Mouse (Mus musculus): ENCODE results near the gene Nrg4. TPM values are rescaled to one million over a fixed set of nuclear protein-coding genes. Genes with fewer than 3 reads are reported as not detected.

Nrg4 gene
- 0.81 and 1.4 TPM in 2 replicates for polyA plus RNA-seq (2014; fragmentation: Nextera tagmentation; extraction: Ambion mirVana)

GRCm38 (mm10) chr9:55326515-55327233, at the start of gene Nrg4, which contains the start of gene Tmem266:
Gene Nrg4, minus strand, starts transcription at chr9:55326844.
Gene Tmem266, plus strand, starts transcription at chr9:55326913.
- H3K9me3 ChIP-seq (replicated peaks; ENCODE audit: control insufficient read depth, low read length): no peaks in the 10 kb centered on the region
- peak within 1 kb of the TSS; percentile 88 for H3K4me2 ChIP-seq (ENCODE audit: low read depth, low read length)
- H3K4me1 ChIP-seq (ENCODE audit: control insufficient read depth, insufficient read depth, low read length): no peaks in the 10 kb centered on the region
- ATAC-seq (replicated peaks; ENCODE audit: insufficient number of reproducible peaks, low FRiP score, low TSS enrichment, low read depth): peak; percentile 84
- H3K36me3 ChIP-seq (replicated peaks; ENCODE audit: control insufficient read depth, insufficient read depth, low read depth, low read length): no peaks in the 10 kb centered on the region
- peak within 1 kb of the TSS; percentile 66 for H3K9ac ChIP-seq (replicated peaks; ENCODE audit: low read length)
- H3K27me3 ChIP-seq (ENCODE audit: control insufficient read depth, insufficient read depth, low read length): peaks cover 17% of the 10 kb centered on the region
- H3K27ac ChIP-seq (replicated peaks; ENCODE audit: low read depth, low read length): no peak within 1 kb of the TSS
- peak within 1 kb of the TSS; percentile 63 for H3K4me3 ChIP-seq (ENCODE audit: low read depth, low read length)
- 0% methylated on average over 64 of the region's 82 CpGs for WGBS
- peak; percentile 86 for DNase-seq (ENCODE audit: low spot score)

- Histone ChIP-seq H3K9me3 (replicated peaks; ENCODE audit: control insufficient read depth, low read length) (no peaks in the 10 kb centered on the region), H3K4me3 (ENCODE audit: low read depth, low read length) (no peak overlapping the region), H3K27me3 (ENCODE audit: control insufficient read depth, insufficient read depth, low read length) (no peaks in the 10 kb centered on the region), H3K36me3 (replicated peaks; ENCODE audit: control insufficient read depth, insufficient read depth, low read depth, low read length) (no peaks in the 10 kb centered on the region), H3K4me2 (ENCODE audit: low read depth, low read length) (no peak overlapping the region), H3K27ac (replicated peaks; ENCODE audit: low read depth, low read length) (no peak overlapping the region), H3K9ac (replicated peaks; ENCODE audit: low read length) (no peak overlapping the region), H3K4me1 (ENCODE audit: control insufficient read depth, insufficient read depth, low read length) (no peaks in the 10 kb centered on the region)
- no peak for DNase-seq (ENCODE audit: low spot score)
- 80% methylated on average over 7 of the region's 7 CpGs for WGBS
- ATAC-seq (replicated peaks; ENCODE audit: insufficient number of reproducible peaks, low FRiP score, low TSS enrichment, low read depth): no peak
These were observed 45.3 kb upstream of the Nrg4 start for GRCm38 (mm10) chr9:55371908-55372307.

GRCm38 (mm10) chr9:55368011-55368410, 41.4 kb upstream of the Nrg4 start:
- DNase-seq (ENCODE audit: low spot score) (no peak), ATAC-seq (replicated peaks; ENCODE audit: insufficient number of reproducible peaks, low FRiP score, low TSS enrichment, low read depth) (no peak)
- H3K9ac ChIP-seq (replicated peaks; ENCODE audit: low read length): no peak overlapping the region
- 55% methylated on average over 3 of the region's 3 CpGs for WGBS
- H3K9me3 ChIP-seq (replicated peaks; ENCODE audit: control insufficient read depth, low read length): no peaks in the 10 kb centered on the region
- no peaks in the 10 kb centered on the region for H3K4me1 ChIP-seq (ENCODE audit: control insufficient read depth, insufficient read depth, low read length)
- no peaks in the 10 kb centered on the region for H3K27me3 ChIP-seq (ENCODE audit: control insufficient read depth, insufficient read depth, low read length)
- H3K36me3 ChIP-seq (replicated peaks; ENCODE audit: control insufficient read depth, insufficient read depth, low read depth, low read length): no peaks in the 10 kb centered on the region
- no peak overlapping the region for H3K4me3 ChIP-seq (ENCODE audit: low read depth, low read length)
- no peak overlapping the region for H3K4me2 ChIP-seq (ENCODE audit: low read depth, low read length)
- no peak overlapping the region for H3K27ac ChIP-seq (replicated peaks; ENCODE audit: low read depth, low read length)

GRCm38 (mm10) chr9:55363707-55364106, 37.1 kb upstream of the Nrg4 start:
- no peaks in the 10 kb centered on the region for H3K27me3 ChIP-seq (ENCODE audit: control insufficient read depth, insufficient read depth, low read length)

GRCm38 (mm10) chr9:55361969-55362368, 35.3 kb upstream of the Nrg4 start:
- Histone ChIP-seq H3K27ac (replicated peaks; ENCODE audit: low read depth, low read length) (no peak overlapping the region), H3K4me3 (ENCODE audit: low read depth, low read length) (no peak overlapping the region), H3K4me1 (ENCODE audit: control insufficient read depth, insufficient read depth, low read length) (no peaks in the 10 kb centered on the region), H3K9ac (replicated peaks; ENCODE audit: low read length) (no peak overlapping the region), H3K27me3 (ENCODE audit: control insufficient read depth, insufficient read depth, low read length) (no peaks in the 10 kb centered on the region), H3K4me2 (ENCODE audit: low read depth, low read length) (no peak overlapping the region), H3K9me3 (replicated peaks; ENCODE audit: control insufficient read depth, low read length) (no peaks in the 10 kb centered on the region), H3K36me3 (replicated peaks; ENCODE audit: control insufficient read depth, insufficient read depth, low read depth, low read length) (no peaks in the 10 kb centered on the region)
- 80% methylated on average over 5 of the region's 5 CpGs for WGBS
- DNase-seq (ENCODE audit: low spot score): no peak
- ATAC-seq (replicated peaks; ENCODE audit: insufficient number of reproducible peaks, low FRiP score, low TSS enrichment, low read depth): no peak

More at GRCm38 (mm10) chr9:55363707-55364106, 37.1 kb upstream of the Nrg4 start:
- no peak for DNase-seq (ENCODE audit: low spot score)
- H3K9ac ChIP-seq (replicated peaks; ENCODE audit: low read length): no peak overlapping the region
- H3K36me3 ChIP-seq (replicated peaks; ENCODE audit: control insufficient read depth, insufficient read depth, low read depth, low read length): no peaks in the 10 kb centered on the region
- no peak for ATAC-seq (replicated peaks; ENCODE audit: insufficient number of reproducible peaks, low FRiP score, low TSS enrichment, low read depth)
- no peak overlapping the region for H3K4me2 ChIP-seq (ENCODE audit: low read depth, low read length)
- H3K9me3 ChIP-seq (replicated peaks; ENCODE audit: control insufficient read depth, low read length): no peaks in the 10 kb centered on the region
- no peaks in the 10 kb centered on the region for H3K4me1 ChIP-seq (ENCODE audit: control insufficient read depth, insufficient read depth, low read length)
- no peak overlapping the region for H3K4me3 ChIP-seq (ENCODE audit: low read depth, low read length)
- no peak overlapping the region for H3K27ac ChIP-seq (replicated peaks; ENCODE audit: low read depth, low read length)

GRCm38 (mm10) chr9:55360861-55361260, 34.2 kb upstream of the Nrg4 start:
- no peaks in the 10 kb centered on the region for H3K9me3 ChIP-seq (replicated peaks; ENCODE audit: control insufficient read depth, low read length)
- H3K27ac ChIP-seq (replicated peaks; ENCODE audit: low read depth, low read length): no peak overlapping the region
- H3K4me3 ChIP-seq (ENCODE audit: low read depth, low read length): no peak overlapping the region
- H3K4me2 ChIP-seq (ENCODE audit: low read depth, low read length): no peak overlapping the region
- ATAC-seq (replicated peaks; ENCODE audit: insufficient number of reproducible peaks, low FRiP score, low TSS enrichment, low read depth): no peak
- no peaks in the 10 kb centered on the region for H3K4me1 ChIP-seq (ENCODE audit: control insufficient read depth, insufficient read depth, low read length)
- H3K27me3 ChIP-seq (ENCODE audit: control insufficient read depth, insufficient read depth, low read length): no peaks in the 10 kb centered on the region
- WGBS: 56% methylated on average over 7 of the region's 7 CpGs
- DNase-seq (ENCODE audit: low spot score): no peak
- no peaks in the 10 kb centered on the region for H3K36me3 ChIP-seq (replicated peaks; ENCODE audit: control insufficient read depth, insufficient read depth, low read depth, low read length)
- H3K9ac ChIP-seq (replicated peaks; ENCODE audit: low read length): no peak overlapping the region

GRCm38 (mm10) chr9:55360372-55360771, 33.7 kb upstream of the Nrg4 start:
- no peak for ATAC-seq (replicated peaks; ENCODE audit: insufficient number of reproducible peaks, low FRiP score, low TSS enrichment, low read depth)
- no peaks in the 10 kb centered on the region for H3K9me3 ChIP-seq (replicated peaks; ENCODE audit: control insufficient read depth, low read length)
- WGBS: 82% methylated on average over 3 of the region's 3 CpGs

GRCm38 (mm10) chr9:55357164-55357563, 30.5 kb upstream of the Nrg4 start:
- Histone ChIP-seq H3K9ac (replicated peaks; ENCODE audit: low read length) (no peak overlapping the region), H3K36me3 (replicated peaks; ENCODE audit: control insufficient read depth, insufficient read depth, low read depth, low read length) (no peaks in the 10 kb centered on the region), H3K4me2 (ENCODE audit: low read depth, low read length) (no peak overlapping the region), H3K27me3 (ENCODE audit: control insufficient read depth, insufficient read depth, low read length) (no peaks in the 10 kb centered on the region), H3K27ac (replicated peaks; ENCODE audit: low read depth, low read length) (no peak overlapping the region), H3K9me3 (replicated peaks; ENCODE audit: control insufficient read depth, low read length) (no peaks in the 10 kb centered on the region), H3K4me3 (ENCODE audit: low read depth, low read length) (no peak overlapping the region), H3K4me1 (ENCODE audit: control insufficient read depth, insufficient read depth, low read length) (no peaks in the 10 kb centered on the region)
- DNase-seq (ENCODE audit: low spot score) (no peak), ATAC-seq (replicated peaks; ENCODE audit: insufficient number of reproducible peaks, low FRiP score, low TSS enrichment, low read depth) (no peak)
- 67% methylated on average over 1 of the region's 1 CpGs for WGBS

More at GRCm38 (mm10) chr9:55360372-55360771, 33.7 kb upstream of the Nrg4 start:
- Histone ChIP-seq H3K27me3 (ENCODE audit: control insufficient read depth, insufficient read depth, low read length) (no peaks in the 10 kb centered on the region), H3K36me3 (replicated peaks; ENCODE audit: control insufficient read depth, insufficient read depth, low read depth, low read length) (no peaks in the 10 kb centered on the region), H3K4me2 (ENCODE audit: low read depth, low read length) (no peak overlapping the region), H3K9ac (replicated peaks; ENCODE audit: low read length) (no peak overlapping the region), H3K4me3 (ENCODE audit: low read depth, low read length) (no peak overlapping the region), H3K4me1 (ENCODE audit: control insufficient read depth, insufficient read depth, low read length) (no peaks in the 10 kb centered on the region), H3K27ac (replicated peaks; ENCODE audit: low read depth, low read length) (no peak overlapping the region)
- DNase-seq (ENCODE audit: low spot score): no peak

All from embryonic facial prominence, embryonic 11.5 days (tissue).